Mouse (Mus musculus) heart, embryonic 14.5 days (tissue): ENCODE data around the gene Erg. TPM values are rescaled to one million over a fixed set of nuclear protein-coding genes. Genes with fewer than 3 reads are reported as not detected.

ENCODE experiments used
- ATAC-seq: fragments of 200-750 bp; cut with Nextera tagmentation; 2 replicates; pipeline ENCODE4 v1.8.0; 2017; ENCODE audit warnings: low read depth, moderate TSS enrichment; ENCODE audit not compliant: insufficient number of reproducible peaks, insufficient read depth, low FRiP score
- H3K27ac ChIP-seq, 2 experiments: fragments of 200-500 bp in 1 of 2; fragments of 300-500 bp in 1 of 2; sonication (generic) in 1 of 2; replicated peaks in 1 of 2; 2 replicates each; pipeline ENCODE4 v1.5.1; 2012 to 2014; ENCODE audit warnings: low read depth in 2 of 2, low read length in 2 of 2, control low read depth in 1 of 2, mild to moderate bottlenecking in 1 of 2, mixed read lengths in 1 of 2; ENCODE audit not compliant: control insufficient read depth in 1 of 2, insufficient read depth in 1 of 2
- H3K27me3 ChIP-seq: fragments of 300-500 bp; sonication (generic); 2 replicates; pipeline ENCODE4 v1.6.1; 2014; ENCODE audit warnings: mild to moderate bottlenecking, low read length, control low read depth; ENCODE audit not compliant: control insufficient read depth, insufficient read depth
- H3K36me3 ChIP-seq: fragments of 300-500 bp; sonication (generic); 2 replicates; pipeline ENCODE4 v1.6.1; 2014; ENCODE audit warnings: mild to moderate bottlenecking, control low read depth, low read length, mixed read lengths; ENCODE audit not compliant: control insufficient read depth, insufficient read depth
- H3K4me1 ChIP-seq, 2 experiments: fragments of 200-500 bp in 1 of 2; fragments of 300-500 bp in 1 of 2; sonication (generic) in 1 of 2; 2 replicates each; pipeline ENCODE4 v1.6.1; 2012 to 2014; ENCODE audit warnings: low read length in 2 of 2, control low read depth in 1 of 2, mixed read lengths in 1 of 2; ENCODE audit not compliant: control insufficient read depth in 2 of 2, insufficient read depth in 2 of 2
- H3K4me2 ChIP-seq: fragments of 300-500 bp; sonication (generic); 2 replicates; pipeline ENCODE4 v1.6.1; 2014; ENCODE audit warnings: mild to moderate bottlenecking, low read length
- H3K4me3 ChIP-seq, 2 experiments: fragments of 200-500 bp in 1 of 2; fragments of 300-500 bp in 1 of 2; sonication (generic) in 1 of 2; 2 replicates each; pipeline ENCODE4 v1.5.1; 2012 to 2014; ENCODE audit warnings: low read length in 2 of 2, mild to moderate bottlenecking in 2 of 2, control low read depth in 1 of 2, low read depth in 1 of 2, moderate library complexity in 1 of 2; ENCODE audit not compliant: control insufficient read depth in 1 of 2, insufficient read depth in 1 of 2
- H3K9ac ChIP-seq: fragments of 300-500 bp; sonication (generic); 2 replicates; pipeline ENCODE4 v1.6.1; 2014; ENCODE audit warnings: mild to moderate bottlenecking, low read length
- H3K9me3 ChIP-seq: fragments of 300-500 bp; sonication (generic); 2 replicates; pipeline ENCODE4 v1.6.1; 2016; ENCODE audit warnings: low read length, control low read depth; ENCODE audit not compliant: control insufficient read depth
- WGBS: fragments of 180-500 bp; shearing (Covaris S2); extraction: QIAGEN DNeasy Blood & Tissue Kit; methylation state at CpG from one replicate; pipeline ENCODE4 v1.1.7; 2014; 5-methylcytosine and 5-hydroxymethylcytosine counted together
- polyA plus RNA-seq: library from polyadenylated mRNA; unstranded; fragments of >200 nt; fragmentation: Nextera tagmentation; extraction: Ambion mirVana; gene quantifications from 2 replicates; pipeline ENCODE4 v1.2.1, GENCODE M21; 2014

The Erg gene
- polyA plus RNA-seq, 1 experiment from 2014 or later: 5.7 TPM

GRCm38 (mm10) chr16:95442023-95442422 is 144.4 kb downstream of the Erg start:
- Histone ChIP-seq H3K9me3 (no peaks in the 10 kb centered on the region), H3K4me1 (peaks cover 33 to 49% of the 10 kb centered on the region in 2 experiments), H3K9ac (no peak overlapping the region), H3K4me2 (no peak overlapping the region), H3K36me3 (no peaks in the 10 kb centered on the region), H3K27ac (no peak overlapping the region), H3K27me3 (no peaks in the 10 kb centered on the region), H3K4me3 (no peak overlapping the region)
- no peak for ATAC-seq
- 36% methylated on average over 4 of the region's 4 CpGs for WGBS

GRCm38 (mm10) chr16:95441179-95441578 is 145.2 kb downstream of the Erg start:
- H3K4me2 ChIP-seq: no peak overlapping the region
- H3K9ac ChIP-seq: no peak overlapping the region
- H3K4me1 ChIP-seq: peaks cover 35 to 49% of the 10 kb centered on the region in 2 experiments
- peak overlapping the region in 1 of 2 experiments; percentile 5; a peak in 1 of 4 replicates for H3K27ac ChIP-seq
- 29% methylated on average over 7 of the region's 7 CpGs for WGBS
- no peak overlapping the region for H3K4me3 ChIP-seq
- ATAC-seq: no peak
- no peaks in the 10 kb centered on the region for H3K27me3 ChIP-seq
- no peaks in the 10 kb centered on the region for H3K36me3 ChIP-seq
- H3K9me3 ChIP-seq: no peaks in the 10 kb centered on the region

GRCm38 (mm10) chr16:95440334-95440733 is 146.1 kb downstream of the Erg start:
- Histone ChIP-seq H3K27me3 (no peaks in the 10 kb centered on the region), H3K9ac (no peak overlapping the region), H3K36me3 (no peaks in the 10 kb centered on the region), H3K9me3 (no peaks in the 10 kb centered on the region), H3K27ac (peak overlapping the region; percentile 39 to 87; a peak in 1 of 4 replicates), H3K4me3 (no peak overlapping the region), H3K4me1 (peaks cover 37 to 52% of the 10 kb centered on the region in 2 experiments), H3K4me2 (peak overlapping the region; percentile 61)
- WGBS: 61% methylated on average over 7 of the region's 7 CpGs
- ATAC-seq: no peak

GRCm38 (mm10) chr16:95439794-95440193 is 146.6 kb downstream of the Erg start:
- no peaks in the 10 kb centered on the region for H3K36me3 ChIP-seq
- H3K4me3 ChIP-seq: peak overlapping the region in 1 of 2 experiments; percentile 10; a peak in 1 of 4 replicates
- H3K27me3 ChIP-seq: no peaks in the 10 kb centered on the region
- H3K9me3 ChIP-seq: no peaks in the 10 kb centered on the region
- peak overlapping the region; percentile 67 to 87 for H3K27ac ChIP-seq
- peak overlapping the region; percentile 61 for H3K4me2 ChIP-seq
- 2% methylated on average over 8 of the region's 8 CpGs for WGBS
- peak overlapping the region; percentile 47; the same call in 1 of the 2 replicates for H3K9ac ChIP-seq
- 0 out of 2 replicates have a peak, but pooled peaks have one; percentile 48 for ATAC-seq
- H3K4me1 ChIP-seq: peaks cover 37 to 52% of the 10 kb centered on the region in 2 experiments

- 30% methylated on average over 17 of the region's 17 CpGs for WGBS
- H3K27me3 ChIP-seq: no peaks in the 10 kb centered on the region
- no peaks in the 10 kb centered on the region for H3K9me3 ChIP-seq
- H3K36me3 ChIP-seq: no peaks in the 10 kb centered on the region
- peak; percentile 32; the same call in 1 of the 2 replicates for ATAC-seq
- peaks cover 37 to 52% of the 10 kb centered on the region in 2 experiments for H3K4me1 ChIP-seq
- peak overlapping the region; percentile 61 for H3K4me2 ChIP-seq
- no peak overlapping the region for H3K4me3 ChIP-seq
- H3K27ac ChIP-seq: peak overlapping the region; percentile 67 to 87
- H3K9ac ChIP-seq: no peak overlapping the region
These were observed 147.4 kb downstream of the Erg start for GRCm38 (mm10) chr16:95438848-95439540.

- H3K27me3 ChIP-seq: no peaks in the 10 kb centered on the region
- H3K4me2 ChIP-seq: no peak overlapping the region
- H3K36me3 ChIP-seq: no peaks in the 10 kb centered on the region
- no peaks in the 10 kb centered on the region for H3K9me3 ChIP-seq
- H3K9ac ChIP-seq: no peak overlapping the region
- no peak overlapping the region for H3K27ac ChIP-seq
- H3K4me1 ChIP-seq: peaks cover 40 to 56% of the 10 kb centered on the region in 2 experiments
- no peak overlapping the region for H3K4me3 ChIP-seq
- no peak for ATAC-seq
- 77% methylated on average over 8 of the region's 8 CpGs for WGBS
These were observed 149.8 kb downstream of the Erg start for GRCm38 (mm10) chr16:95436611-95437010.

GRCm38 (mm10) chr16:95436051-95436450 is 150.3 kb downstream of the Erg start:
- ATAC-seq: no peak
- H3K4me3 ChIP-seq: no peak overlapping the region
- no peak overlapping the region for H3K9ac ChIP-seq
- no peak overlapping the region for H3K27ac ChIP-seq
- no peaks in the 10 kb centered on the region for H3K9me3 ChIP-seq
- peaks cover 35 to 50% of the 10 kb centered on the region in 2 experiments for H3K4me1 ChIP-seq
- no peaks in the 10 kb centered on the region for H3K36me3 ChIP-seq
- no peaks in the 10 kb centered on the region for H3K27me3 ChIP-seq
- 67% methylated on average over 4 of the region's 4 CpGs for WGBS
- no peak overlapping the region for H3K4me2 ChIP-seq
